Mouse (Mus musculus) adrenal gland, adult 18-20 months (tissue): ENCODE measurements at regions not wholly inside any gene's neighbourhood (a gene's known extent, or its start where the extent isn't known, plus 50 kb on each side); places are given as distances from the start of the nearest gene placed in this dataset.

Experiments used
- DNase-seq, 2 experiments: peaks; one replicate each; pipeline ENCODE4 v3.0.0; 2021 to 2022; ENCODE audit warnings: low spot score in 2 of 2

- DNase-seq = no peak
Measured at GRCm38 (mm10) chr2:50567542-50567941, 270.9 kb upstream of the Mmadhc start.

- DNase-seq = no peak
Measured at GRCm38 (mm10) chr2:50554031-50554430, 257.4 kb upstream of the Mmadhc start.

- DNase-seq = no peak
Measured at GRCm38 (mm10) chr2:50552437-50552836, 255.8 kb upstream of the Mmadhc start.

GRCm38 (mm10) chr2:50549871-50550270 is 253.3 kb upstream of the Mmadhc start:
- DNase-seq = no peak

- no peak for DNase-seq
Measured at GRCm38 (mm10) chr2:50539741-50540441, 243.3 kb upstream of the Mmadhc start.

GRCm38 (mm10) chr2:50538068-50538467 is 241.5 kb upstream of the Mmadhc start:
- DNase-seq = no peak

- no peak for DNase-seq
Measured at GRCm38 (mm10) chr2:50535085-50535878, 238.7 kb upstream of the Mmadhc start.

- DNase-seq = no peak
Measured at GRCm38 (mm10) chr2:50533702-50534101, 237.1 kb upstream of the Mmadhc start.

- no peak for DNase-seq
Measured at GRCm38 (mm10) chr2:50527425-50527824, 230.8 kb upstream of the Mmadhc start.

GRCm38 (mm10) chr2:50524838-50525615 is 228.4 kb upstream of the Mmadhc start:
- no peak for DNase-seq

- no peak for DNase-seq
Measured at GRCm38 (mm10) chr2:50520169-50520568, 223.6 kb upstream of the Mmadhc start.

- no peak for DNase-seq
Measured at GRCm38 (mm10) chr2:50519129-50519504, 222.5 kb upstream of the Mmadhc start.

- no peak for DNase-seq
Measured at GRCm38 (mm10) chr2:50518371-50519128, 221.9 kb upstream of the Mmadhc start.

- no peak for DNase-seq
Measured at GRCm38 (mm10) chr2:50513276-50513675, 216.7 kb upstream of the Mmadhc start.

GRCm38 (mm10) chr2:50498713-50499112 is 202.1 kb upstream of the Mmadhc start:
- DNase-seq = no peak

- no peak for DNase-seq
Measured at GRCm38 (mm10) chr2:50496057-50496433, 199.4 kb upstream of the Mmadhc start.

GRCm38 (mm10) chr2:50495141-50496056 is 198.8 kb upstream of the Mmadhc start:
- no peak for DNase-seq

GRCm38 (mm10) chr2:50493597-50494335 is 197.2 kb upstream of the Mmadhc start:
- DNase-seq = no peak

- DNase-seq = no peak
Measured at GRCm38 (mm10) chr2:50463799-50464198, 167.2 kb upstream of the Mmadhc start.
